Mouse (Mus musculus): ENCODE measurements at regions not wholly inside any gene's neighbourhood (a gene's known extent, or its start where the extent isn't known, plus 50 kb on each side); places are given as distances from the start of the nearest gene placed in this dataset.

DNA sequence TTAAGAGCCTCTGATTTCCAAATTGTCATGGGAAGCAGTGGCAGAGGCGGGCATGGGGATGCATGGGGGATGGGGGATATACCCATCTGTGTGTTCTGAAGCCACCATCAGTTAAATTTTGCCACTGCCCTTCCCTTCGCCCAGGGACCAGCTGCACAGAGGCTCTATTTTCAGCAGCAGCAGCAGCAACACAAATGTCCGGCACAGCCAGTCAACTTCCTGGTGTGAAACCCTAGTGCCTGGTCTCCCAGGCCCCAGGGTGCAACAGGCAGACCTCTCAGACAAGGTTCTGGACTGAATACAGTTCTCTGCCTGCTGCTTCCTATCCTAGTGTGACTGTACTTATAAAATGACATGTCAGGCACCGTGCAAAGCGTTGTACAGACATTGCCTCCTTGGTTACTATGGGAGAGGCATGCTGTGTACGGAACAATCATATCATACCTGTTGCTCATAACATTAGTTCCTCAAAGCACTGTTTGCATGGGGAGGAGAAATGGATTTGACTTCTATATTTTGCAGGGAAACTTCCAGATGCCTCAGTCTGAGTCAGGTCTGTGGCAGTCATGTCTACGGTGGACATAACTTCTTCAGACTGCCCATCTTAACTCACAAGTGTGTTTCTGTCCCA is 104.8 kb upstream of the Vps8 start:
- DNase-seq: no peak
- no peak overlapping the region for H3K4me3 ChIP-seq (replicated peaks; ENCODE audit: extremely low read depth, low read depth, low read length)
- 59% methylated on average over 7 of the region's 7 CpGs for WGBS
- TF ChIP-seq CTCF (IDR thresholded peaks at IDR 0.05; ENCODE audit: insufficient read depth, low read length) (no peak), POLR2A (IDR thresholded peaks at IDR 0.05; ENCODE audit: borderline replicate concordance, extremely low read depth, low read depth, low read length) (no peak)
- peaks cover 5% of the 10 kb centered on the region; the same call in 1 of the 2 replicates for H3K4me1 ChIP-seq (ENCODE audit: control insufficient read depth, insufficient read depth, low read length)

GRCm38 (mm10) chr16:21318640-21319365 is 104.1 kb upstream of the Vps8 start:
- H3K4me1 ChIP-seq (ENCODE audit: control insufficient read depth, insufficient read depth, low read length): peaks cover 6% of the 10 kb centered on the region; the same call in 1 of the 2 replicates
- no peak for DNase-seq
- no peak overlapping the region for H3K4me3 ChIP-seq (replicated peaks; ENCODE audit: extremely low read depth, low read depth, low read length)
- WGBS: 44% methylated on average over 9 of the region's 9 CpGs
- TF ChIP-seq CTCF (IDR thresholded peaks at IDR 0.05; ENCODE audit: insufficient read depth, low read length) (no peak), POLR2A (IDR thresholded peaks at IDR 0.05; ENCODE audit: borderline replicate concordance, extremely low read depth, low read depth, low read length) (no peak)

DNA sequence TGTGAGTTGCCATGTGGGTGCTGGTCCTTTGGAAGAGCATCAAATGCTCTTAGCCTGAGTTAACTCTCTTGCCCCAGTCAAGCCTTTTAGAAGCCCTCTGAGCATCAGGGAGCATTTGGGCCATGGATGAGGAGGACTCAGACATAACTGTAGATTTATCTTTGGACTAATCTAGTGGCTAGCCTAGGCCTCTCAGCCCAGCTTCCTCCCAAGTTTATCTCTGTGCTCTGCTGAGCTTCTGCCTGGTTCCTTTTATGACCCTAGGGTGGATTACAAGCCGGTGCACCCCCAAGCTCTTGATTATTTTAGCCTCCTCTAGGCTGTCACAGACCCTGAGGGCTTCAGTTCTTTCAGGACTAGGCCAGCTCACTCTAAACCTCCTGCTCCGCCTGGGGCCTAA is 102.6 kb upstream of the Vps8 start:
- TF ChIP-seq CTCF (IDR thresholded peaks at IDR 0.05; ENCODE audit: insufficient read depth, low read length) (no peak), POLR2A (IDR thresholded peaks at IDR 0.05; ENCODE audit: borderline replicate concordance, extremely low read depth, low read depth, low read length) (no peak)
- Histone ChIP-seq H3K4me1 (ENCODE audit: control insufficient read depth, insufficient read depth, low read length) (peaks cover 6% of the 10 kb centered on the region; the same call in 1 of the 2 replicates), H3K4me3 (replicated peaks; ENCODE audit: extremely low read depth, low read depth, low read length) (no peak overlapping the region)
- WGBS: 77% methylated on average over 2 of the region's 2 CpGs
- no peak for DNase-seq

DNA sequence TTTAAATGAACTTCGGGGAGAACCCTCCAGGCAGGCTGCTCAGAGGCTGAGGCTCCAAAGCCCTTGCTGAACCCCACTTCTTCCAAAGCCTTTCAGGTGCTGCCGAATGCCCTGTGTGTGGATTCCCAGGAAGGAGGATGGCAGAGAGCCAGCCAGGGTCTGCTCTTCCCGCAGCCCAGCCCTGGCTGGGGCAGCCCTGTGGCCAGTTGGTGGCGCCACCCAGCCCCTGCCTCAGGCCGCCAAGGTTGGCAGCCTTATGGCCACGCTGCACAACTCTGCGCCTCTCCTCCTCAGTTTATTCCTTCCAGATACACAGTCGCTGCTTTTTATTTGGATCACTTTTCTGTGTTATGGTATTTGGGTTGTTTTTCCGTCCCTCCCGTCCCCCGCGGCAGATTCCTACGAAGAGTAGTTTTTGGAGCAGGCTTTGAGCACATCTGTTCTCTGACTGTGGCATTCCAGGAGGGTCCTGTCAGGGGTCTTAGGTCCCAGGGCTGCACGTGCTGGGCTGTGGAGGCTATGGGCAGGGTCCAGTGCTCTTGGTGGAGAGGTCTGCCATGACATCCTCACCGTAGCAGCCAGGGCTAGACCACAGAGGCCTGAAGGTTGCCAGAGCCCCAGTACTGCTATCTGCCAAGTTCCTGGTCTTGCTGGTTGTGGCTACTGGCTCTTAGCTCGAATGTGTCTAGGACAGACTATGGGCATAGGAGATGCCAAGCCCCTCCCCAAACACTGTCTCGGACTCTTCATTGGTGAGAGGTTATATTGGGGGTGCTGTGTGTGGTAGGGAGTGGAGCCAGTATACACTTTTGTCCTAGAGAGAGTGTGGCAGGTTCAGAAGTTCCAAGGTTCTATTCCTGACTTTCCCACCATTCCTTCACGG is 101.5 kb upstream of the Vps8 start:
- no peak for DNase-seq
- TF ChIP-seq POLR2A (IDR thresholded peaks at IDR 0.05; ENCODE audit: borderline replicate concordance, extremely low read depth, low read depth, low read length): no peak
- no peak for TF ChIP-seq CTCF (IDR thresholded peaks at IDR 0.05; ENCODE audit: insufficient read depth, low read length)
- 56% methylated on average over 18 of the region's 18 CpGs for WGBS
- Histone ChIP-seq H3K4me1 (ENCODE audit: control insufficient read depth, insufficient read depth, low read length) (peaks cover 6% of the 10 kb centered on the region; the same call in 1 of the 2 replicates), H3K4me3 (replicated peaks; ENCODE audit: extremely low read depth, low read depth, low read length) (no peak overlapping the region)

DNA sequence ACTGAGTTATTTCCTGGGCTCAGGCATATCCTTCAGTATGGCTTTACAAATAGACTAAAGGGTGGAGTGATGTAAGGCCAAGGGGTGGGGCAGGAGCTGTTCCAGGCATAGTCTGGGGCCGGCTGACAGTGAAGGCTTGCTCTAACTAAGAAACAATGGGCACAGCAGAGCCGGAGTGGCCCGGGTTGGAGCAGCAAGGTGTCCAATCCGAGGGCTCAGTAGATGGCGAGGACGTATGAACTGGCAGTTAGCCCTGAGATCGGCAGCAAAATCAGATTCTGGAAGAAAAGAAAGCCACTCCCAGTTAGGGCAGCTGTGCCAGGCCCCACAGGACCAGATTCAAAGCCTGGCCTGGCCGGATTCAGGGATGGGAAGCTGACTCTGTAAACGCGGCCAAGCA is 100.5 kb upstream of the Vps8 start:
- 34% methylated on average over 10 of the region's 10 CpGs for WGBS
- no peak for DNase-seq
- no peak overlapping the region for H3K4me3 ChIP-seq (replicated peaks; ENCODE audit: extremely low read depth, low read depth, low read length)
- TF ChIP-seq CTCF (IDR thresholded peaks at IDR 0.05; ENCODE audit: insufficient read depth, low read length) (no peak), POLR2A (IDR thresholded peaks at IDR 0.05; ENCODE audit: borderline replicate concordance, extremely low read depth, low read depth, low read length) (no peak)
- peaks cover 6% of the 10 kb centered on the region; the same call in 1 of the 2 replicates for H3K4me1 ChIP-seq (ENCODE audit: control insufficient read depth, insufficient read depth, low read length)

- 40% methylated on average over 3 of the region's 3 CpGs for WGBS
Observed at GRCm38 (mm10) chr16:21323446-21324034, 99.4 kb upstream of the Vps8 start.

GRCm38 (mm10) chr16:21327969-21328368 is 94.9 kb upstream of the Vps8 start:
- no peak for TF ChIP-seq POLR2A (IDR thresholded peaks at IDR 0.05; ENCODE audit: borderline replicate concordance, extremely low read depth, low read depth, low read length)
- no peak for TF ChIP-seq CTCF (IDR thresholded peaks at IDR 0.05; ENCODE audit: insufficient read depth, low read length)
- 67% methylated on average over 4 of the region's 4 CpGs for WGBS
- peaks cover 3% of the 10 kb centered on the region; the same call in 1 of the 2 replicates for H3K4me1 ChIP-seq (ENCODE audit: control insufficient read depth, insufficient read depth, low read length)
- no peak overlapping the region for H3K4me3 ChIP-seq (replicated peaks; ENCODE audit: extremely low read depth, low read depth, low read length)
- DNase-seq: no peak

More at GRCm38 (mm10) chr16:21323446-21324034, 99.4 kb upstream of the Vps8 start:
- DNase-seq: no peak
- Histone ChIP-seq H3K4me1 (ENCODE audit: control insufficient read depth, insufficient read depth, low read length) (peaks cover 6% of the 10 kb centered on the region; the same call in 1 of the 2 replicates), H3K4me3 (replicated peaks; ENCODE audit: extremely low read depth, low read depth, low read length) (no peak overlapping the region)
- TF ChIP-seq POLR2A (IDR thresholded peaks at IDR 0.05; ENCODE audit: borderline replicate concordance, extremely low read depth, low read depth, low read length) (no peak), CTCF (IDR thresholded peaks at IDR 0.05; ENCODE audit: insufficient read depth, low read length) (no peak)

DNA sequence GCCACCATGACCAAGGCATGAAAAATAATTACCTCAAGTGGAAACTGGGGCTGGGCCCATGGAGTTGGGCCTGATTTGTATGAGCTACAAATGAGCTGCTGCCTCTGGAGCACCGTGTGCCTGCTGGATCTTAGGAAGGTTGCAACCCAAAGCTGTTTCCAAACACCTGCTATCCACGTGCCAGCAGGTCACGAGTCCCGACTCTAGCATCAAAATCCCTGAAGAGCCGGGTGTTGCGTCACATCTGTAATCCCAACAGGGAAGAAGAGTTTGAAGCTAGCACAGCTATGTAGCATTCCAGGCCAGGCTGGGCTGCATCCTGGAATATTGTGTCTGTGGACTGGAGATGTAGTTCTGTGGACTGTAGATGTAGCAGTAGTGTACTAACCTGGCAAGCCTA is 93.7 kb upstream of the Vps8 start:
- Histone ChIP-seq H3K4me3 (replicated peaks; ENCODE audit: extremely low read depth, low read depth, low read length) (no peak overlapping the region), H3K4me1 (ENCODE audit: control insufficient read depth, insufficient read depth, low read length) (peaks cover 3% of the 10 kb centered on the region)
- TF ChIP-seq POLR2A (IDR thresholded peaks at IDR 0.05; ENCODE audit: borderline replicate concordance, extremely low read depth, low read depth, low read length) (no peak), CTCF (IDR thresholded peaks at IDR 0.05; ENCODE audit: insufficient read depth, low read length) (no peak)
- WGBS: 71% methylated on average over 6 of the region's 6 CpGs
- no peak for DNase-seq

GRCm38 (mm10) chr16:21331229-21331628 is 91.7 kb upstream of the Vps8 start:
- TF ChIP-seq CTCF (IDR thresholded peaks at IDR 0.05; ENCODE audit: insufficient read depth, low read length) (no peak), POLR2A (IDR thresholded peaks at IDR 0.05; ENCODE audit: borderline replicate concordance, extremely low read depth, low read depth, low read length) (no peak)
- Histone ChIP-seq H3K4me1 (ENCODE audit: control insufficient read depth, insufficient read depth, low read length) (peaks cover 3% of the 10 kb centered on the region), H3K4me3 (replicated peaks; ENCODE audit: extremely low read depth, low read depth, low read length) (no peak overlapping the region)
- DNase-seq: no peak
- 62% methylated on average over 5 of the region's 5 CpGs for WGBS

Data from lung, adult 2 months (tissue).